Mouse (Mus musculus): ENCODE data around the gene St3gal4. TPM values are rescaled to one million over a fixed set of nuclear protein-coding genes. Genes with fewer than 3 reads are reported as not detected.
"Not testable (repeated sequence)": the region's sequence is repeated elsewhere in the genome, so short reads cannot be mapped to it uniquely, and the experiment has no call there.

The St3gal4 gene
- total and polyA plus RNA-seq, 2 experiments from 2014 or later, result 19.6 to 29.8 TPM

- TF ChIP-seq CTCF (IDR thresholded peaks at IDR 0.05), result no peak
- WGBS, result 94% methylated on average over 7 of the region's 7 CpGs
Measured at GRCm38 (mm10) chr9:35161721-35162120, 42.7 kb upstream of the St3gal4 start.

GRCm38 (mm10) chr9:35160662-35161061, 41.6 kb upstream of the St3gal4 start:
- no peak overlapping the region for H3K9ac ChIP-seq (replicated peaks; ENCODE audit: low read length, poor library complexity, severe bottlenecking)
- 89% methylated on average over 2 of the region's 2 CpGs for WGBS

More at GRCm38 (mm10) chr9:35161721-35162120, 42.7 kb upstream of the St3gal4 start:
- Histone ChIP-seq H3K27me3 (ENCODE audit: insufficient read depth, low read length) (no peaks in the 10 kb centered on the region), H3K4me3 (ENCODE audit: low read depth, low read length) (no peak overlapping the region), H3K36me3 (ENCODE audit: insufficient read depth, low read length) (no peaks in the 10 kb centered on the region), H3K9ac (replicated peaks; ENCODE audit: low read length, poor library complexity, severe bottlenecking) (no peak overlapping the region), H3K4me1 (ENCODE audit: insufficient read depth, low read length) (no peaks in the 10 kb centered on the region), H3K27ac (ENCODE audit: low read depth, low read length) (no peak overlapping the region), H3K9me3 (ENCODE audit: low read length) (no peaks in the 10 kb centered on the region), H3K4me2 (ENCODE audit: low read depth, low read length, poor library complexity, severe bottlenecking) (no peak overlapping the region)
- ATAC-seq (ENCODE audit: low FRiP score) (no peak), DNase-seq (ENCODE audit: low spot score) (no peak)

DNA sequence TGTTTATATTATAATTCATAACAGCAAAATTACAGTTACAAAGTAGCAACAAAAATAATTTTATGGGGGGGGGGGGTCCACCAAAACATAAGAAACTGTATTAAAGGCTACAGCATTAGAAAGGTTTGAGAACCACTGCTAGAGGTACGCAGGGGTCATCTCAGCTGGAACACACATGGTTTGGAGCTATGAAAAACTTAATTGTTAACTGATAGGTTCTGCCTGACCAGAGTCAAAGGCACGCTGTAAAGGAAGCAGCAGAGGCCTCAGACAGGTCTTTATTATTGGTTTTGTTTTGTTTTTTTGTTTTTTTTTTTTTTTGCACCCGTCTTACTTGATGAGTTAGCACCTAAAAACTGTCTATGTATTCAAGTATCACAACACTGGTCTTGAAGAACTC, 39.4 kb upstream of the St3gal4 start:
- no peaks in the 10 kb centered on the region for H3K9me3 ChIP-seq (ENCODE audit: low read length)
- no peaks in the 10 kb centered on the region for H3K27me3 ChIP-seq (ENCODE audit: insufficient read depth, low read length)
- TF ChIP-seq CTCF (IDR thresholded peaks at IDR 0.05), result no peak
- no peak overlapping the region for H3K4me2 ChIP-seq (ENCODE audit: low read depth, low read length, poor library complexity, severe bottlenecking)
- no peaks in the 10 kb centered on the region for H3K36me3 ChIP-seq (ENCODE audit: insufficient read depth, low read length)
- H3K4me1 ChIP-seq (ENCODE audit: insufficient read depth, low read length), result no peaks in the 10 kb centered on the region
- WGBS, result 92% methylated on average over 3 of the region's 3 CpGs
- no peak overlapping the region for H3K27ac ChIP-seq (ENCODE audit: low read depth, low read length)
- no peak for DNase-seq (ENCODE audit: low spot score)
- H3K4me3 ChIP-seq (ENCODE audit: low read depth, low read length), result no peak overlapping the region
- no peak for ATAC-seq (ENCODE audit: low FRiP score)
- H3K9ac ChIP-seq (replicated peaks; ENCODE audit: low read length, poor library complexity, severe bottlenecking), result no peak overlapping the region

More at GRCm38 (mm10) chr9:35160662-35161061, 41.6 kb upstream of the St3gal4 start:
- no peaks in the 10 kb centered on the region for H3K36me3 ChIP-seq (ENCODE audit: insufficient read depth, low read length)
- H3K27ac ChIP-seq (ENCODE audit: low read depth, low read length), result no peak overlapping the region
- H3K27me3 ChIP-seq (ENCODE audit: insufficient read depth, low read length), result no peaks in the 10 kb centered on the region
- no peak overlapping the region for H3K4me2 ChIP-seq (ENCODE audit: low read depth, low read length, poor library complexity, severe bottlenecking)
- DNase-seq (ENCODE audit: low spot score), result no peak
- TF ChIP-seq CTCF (IDR thresholded peaks at IDR 0.05), result no peak
- no peak for ATAC-seq (ENCODE audit: low FRiP score)
- H3K4me1 ChIP-seq (ENCODE audit: insufficient read depth, low read length), result no peaks in the 10 kb centered on the region
- H3K9me3 ChIP-seq (ENCODE audit: low read length), result no peaks in the 10 kb centered on the region
- no peak overlapping the region for H3K4me3 ChIP-seq (ENCODE audit: low read depth, low read length)

- ATAC-seq (ENCODE audit: low FRiP score), result no peak
- no peaks in the 10 kb centered on the region for H3K27me3 ChIP-seq (ENCODE audit: insufficient read depth, low read length)
- H3K9ac ChIP-seq (replicated peaks; ENCODE audit: low read length, poor library complexity, severe bottlenecking), result no peak overlapping the region
- no peak for TF ChIP-seq CTCF (IDR thresholded peaks at IDR 0.05)
- H3K4me3 ChIP-seq (ENCODE audit: low read depth, low read length), result no peak overlapping the region
- no peak overlapping the region for H3K27ac ChIP-seq (ENCODE audit: low read depth, low read length)
- H3K4me2 ChIP-seq (ENCODE audit: low read depth, low read length, poor library complexity, severe bottlenecking), result no peak overlapping the region
- no peak for DNase-seq (ENCODE audit: low spot score)
- no peaks in the 10 kb centered on the region for H3K9me3 ChIP-seq (ENCODE audit: low read length)
- no peaks in the 10 kb centered on the region for H3K36me3 ChIP-seq (ENCODE audit: insufficient read depth, low read length)
- no peaks in the 10 kb centered on the region for H3K4me1 ChIP-seq (ENCODE audit: insufficient read depth, low read length)
- WGBS, result 89% methylated on average over 4 of the region's 4 CpGs
Measured at GRCm38 (mm10) chr9:35156862-35157261, 37.8 kb upstream of the St3gal4 start.

- 98% methylated on average over 5 of the region's 5 CpGs for WGBS
- DNase-seq (ENCODE audit: low spot score), result no peak
- no peak overlapping the region for H3K27ac ChIP-seq (ENCODE audit: low read depth, low read length)
Measured at GRCm38 (mm10) chr9:35156002-35156710, 37.1 kb upstream of the St3gal4 start.

GRCm38 (mm10) chr9:35152923-35153322, 33.9 kb upstream of the St3gal4 start:
- Histone ChIP-seq H3K27me3 (ENCODE audit: insufficient read depth, low read length) (no peaks in the 10 kb centered on the region), H3K4me3 (ENCODE audit: low read depth, low read length) (no peak overlapping the region), H3K9ac (replicated peaks; ENCODE audit: low read length, poor library complexity, severe bottlenecking) (no peak overlapping the region), H3K9me3 (ENCODE audit: low read length) (no peaks in the 10 kb centered on the region), H3K4me2 (ENCODE audit: low read depth, low read length, poor library complexity, severe bottlenecking) (no peak overlapping the region), H3K36me3 (ENCODE audit: insufficient read depth, low read length) (no peaks in the 10 kb centered on the region), H3K27ac (ENCODE audit: low read depth, low read length) (no peak overlapping the region), H3K4me1 (ENCODE audit: insufficient read depth, low read length) (no peaks in the 10 kb centered on the region)
- WGBS, result 93% methylated on average over 1 of the region's 1 CpGs
- ATAC-seq (ENCODE audit: low FRiP score), result no peak
- TF ChIP-seq CTCF (IDR thresholded peaks at IDR 0.05), result no peak
- no peak for DNase-seq (ENCODE audit: low spot score)

More at GRCm38 (mm10) chr9:35156002-35156710, 37.1 kb upstream of the St3gal4 start:
- Histone ChIP-seq H3K9ac (replicated peaks; ENCODE audit: low read length, poor library complexity, severe bottlenecking) (no peak overlapping the region), H3K9me3 (ENCODE audit: low read length) (no peaks in the 10 kb centered on the region), H3K4me1 (ENCODE audit: insufficient read depth, low read length) (no peaks in the 10 kb centered on the region), H3K4me3 (ENCODE audit: low read depth, low read length) (no peak overlapping the region), H3K27me3 (ENCODE audit: insufficient read depth, low read length) (no peaks in the 10 kb centered on the region), H3K4me2 (ENCODE audit: low read depth, low read length, poor library complexity, severe bottlenecking) (no peak overlapping the region), H3K36me3 (ENCODE audit: insufficient read depth, low read length) (no peaks in the 10 kb centered on the region)
- no peak for ATAC-seq (ENCODE audit: low FRiP score)
- TF ChIP-seq CTCF (IDR thresholded peaks at IDR 0.05), result no peak

DNA sequence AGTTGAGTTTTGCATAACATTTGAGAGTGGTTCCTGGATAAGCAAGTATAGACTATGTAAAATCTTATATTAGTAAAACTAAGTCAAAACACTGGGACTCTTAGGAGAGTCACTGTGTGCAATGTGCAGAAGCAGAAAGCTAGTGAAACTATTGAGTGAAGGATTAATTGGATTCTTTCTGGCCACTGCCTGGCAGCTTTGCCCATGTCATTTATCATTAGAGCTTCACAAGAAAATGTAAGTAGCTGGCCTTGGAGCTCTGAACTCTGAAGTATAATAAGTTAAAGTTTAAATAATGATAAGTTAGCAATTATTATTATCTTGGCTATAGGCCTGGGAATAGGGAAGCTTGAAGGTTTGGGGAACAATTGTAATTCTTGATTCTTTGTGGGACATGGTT, 29.8 kb upstream of the St3gal4 start:
- not testable (repeated sequence) for H3K4me3 ChIP-seq (ENCODE audit: low read depth, low read length); H3K4me2 ChIP-seq (ENCODE audit: low read depth, low read length, poor library complexity, severe bottlenecking); H3K27me3 ChIP-seq (ENCODE audit: insufficient read depth, low read length); H3K9me3 ChIP-seq (ENCODE audit: low read length); H3K27ac ChIP-seq (ENCODE audit: low read depth, low read length); ATAC-seq (ENCODE audit: low FRiP score); H3K4me1 ChIP-seq (ENCODE audit: insufficient read depth, low read length); H3K9ac ChIP-seq (replicated peaks; ENCODE audit: low read length, poor library complexity, severe bottlenecking); DNase-seq (ENCODE audit: low spot score); H3K36me3 ChIP-seq (ENCODE audit: insufficient read depth, low read length)

DNA sequence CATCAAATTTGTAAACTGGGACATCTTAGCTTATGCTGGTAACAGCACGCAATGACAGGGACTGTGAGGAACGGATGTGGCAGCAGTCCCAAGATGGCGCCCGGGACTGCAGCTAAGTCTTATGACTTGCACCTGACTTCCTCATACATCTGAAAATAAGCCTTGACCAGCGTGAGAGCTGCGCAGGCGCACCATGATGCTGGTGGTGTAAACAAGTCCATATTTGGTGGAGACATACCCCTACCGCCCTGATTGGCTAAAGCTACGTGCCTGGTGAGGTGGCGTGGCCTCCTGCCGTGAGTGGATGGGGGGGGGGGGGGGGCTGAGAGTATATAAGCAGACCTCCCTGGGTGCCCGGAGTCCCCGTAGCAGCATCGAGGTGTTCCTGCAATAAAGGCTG, 28.2 kb upstream of the St3gal4 start:
- H3K36me3 ChIP-seq (ENCODE audit: insufficient read depth, low read length); H3K27me3 ChIP-seq (ENCODE audit: insufficient read depth, low read length); H3K27ac ChIP-seq (ENCODE audit: low read depth, low read length); H3K9me3 ChIP-seq (ENCODE audit: low read length); H3K4me2 ChIP-seq (ENCODE audit: low read depth, low read length, poor library complexity, severe bottlenecking); ATAC-seq (ENCODE audit: low FRiP score); H3K4me3 ChIP-seq (ENCODE audit: low read depth, low read length); H3K9ac ChIP-seq (replicated peaks; ENCODE audit: low read length, poor library complexity, severe bottlenecking); DNase-seq (ENCODE audit: low spot score); H3K4me1 ChIP-seq (ENCODE audit: insufficient read depth, low read length): not testable (repeated sequence)
- 91% methylated on average over 14 of the region's 14 CpGs for WGBS
